Mouse (Mus musculus) lung, postnatal 4 days (tissue): ENCODE data around the gene Fuz.

Experiments
- DNase-seq, 2 experiments: peaks; one replicate each; pipeline ENCODE4 v3.0.0; 2021

Fuz gene

GRCm38 (mm10) chr7:44895593-44896434, at the start of gene Fuz:
Gene Fuz (plus strand): TSS chr7:44896079.
- peak; percentile 93 to 95 for DNase-seq

- no peak for DNase-seq
These were observed 49.1 kb upstream of the Fuz start for GRCm38 (mm10) chr7:44846804-44847203.

- DNase-seq: no peak
These were observed 48.1 kb upstream of the Fuz start for GRCm38 (mm10) chr7:44847772-44848171.

GRCm38 (mm10) chr7:44848561-44849415, 47.1 kb upstream of the Fuz start, which contains the start of the genes Akt1s1 and Tbc1d17:
Gene Akt1s1 (plus strand): TSS chr7:44848991.
Gene Tbc1d17 (minus strand): TSS chr7:44849079.
- DNase-seq: peak; percentile 99 to 100

- DNase-seq: peak; percentile 93 to 94
These were observed 46.3 kb upstream of the Fuz start for GRCm38 (mm10) chr7:44849416-44850111.

- DNase-seq: peak; percentile 83 to 86
These were observed 45.7 kb upstream of the Fuz start for GRCm38 (mm10) chr7:44850146-44850545.

GRCm38 (mm10) chr7:44850789-44851624, 44.9 kb upstream of the Fuz start:
- no peak for DNase-seq

GRCm38 (mm10) chr7:44851625-44852234, 44.1 kb upstream of the Fuz start:
- DNase-seq: no peak

- DNase-seq: no peak
These were observed 43.4 kb upstream of the Fuz start for GRCm38 (mm10) chr7:44852259-44853027.

- DNase-seq: no peak
These were observed 42.8 kb upstream of the Fuz start for GRCm38 (mm10) chr7:44853065-44853464.

- DNase-seq: no peak
These were observed 42.1 kb upstream of the Fuz start for GRCm38 (mm10) chr7:44853596-44854355.

GRCm38 (mm10) chr7:44854356-44855031, 41.4 kb upstream of the Fuz start:
- DNase-seq: peak; percentile 90 to 95

GRCm38 (mm10) chr7:44855036-44855435, 40.8 kb upstream of the Fuz start:
- no peak for DNase-seq

- DNase-seq: no peak
These were observed 39.5 kb upstream of the Fuz start for GRCm38 (mm10) chr7:44856265-44856916.

- peak; percentile 91 to 92 for DNase-seq
These were observed 38.8 kb upstream of the Fuz start, which contains the start of gene Pnkp for GRCm38 (mm10) chr7:44857042-44857552. Gene Pnkp (plus strand): TSS chr7:44857139.

- DNase-seq: peak; percentile 57 to 64
These were observed 38.0 kb upstream of the Fuz start for GRCm38 (mm10) chr7:44857905-44858304.

- DNase-seq: no peak
These were observed 36.0 kb upstream of the Fuz start for GRCm38 (mm10) chr7:44859896-44860295.
